Mouse (Mus musculus) liver, embryonic 12.5 days (tissue): Measurements from ENCODE around the gene Olfr764-ps1. TPM values are rescaled to one million over a fixed set of nuclear protein-coding genes. Genes with fewer than 3 reads are reported as not detected.
"Not testable (repeated sequence)": the region's sequence is repeated elsewhere in the genome, so short reads cannot be mapped to it uniquely, and the experiment has no call there.

Source experiments
- ATAC-seq: fragments of 200-750 bp; cut with Nextera tagmentation; 2 replicates; pipeline ENCODE4 v1.8.0; 2017; ENCODE audit warnings: moderate number of reproducible peaks, mild to moderate bottlenecking, moderate library complexity
- H3K27ac ChIP-seq: fragments of 300-500 bp; sonication (generic); 2 replicates; pipeline ENCODE4 v1.5.1; 2016; ENCODE audit warnings: mild to moderate bottlenecking
- H3K27me3 ChIP-seq: fragments of 300-500 bp; sonication (generic); replicated peaks from 2 replicates; pipeline ENCODE4 v1.6.1; 2016; ENCODE audit warnings: mild to moderate bottlenecking, moderate library complexity
- H3K36me3 ChIP-seq: fragments of 300-500 bp; sonication (generic); 2 replicates; pipeline ENCODE4 v1.6.1; 2016; ENCODE audit warnings: mild to moderate bottlenecking, moderate library complexity
- H3K4me1 ChIP-seq: fragments of 300-500 bp; sonication (generic); 2 replicates; pipeline ENCODE4 v1.6.1; 2016
- H3K4me2 ChIP-seq: fragments of 300-500 bp; sonication (generic); 2 replicates; pipeline ENCODE4 v1.6.1; 2016; ENCODE audit warnings: mild to moderate bottlenecking, moderate library complexity
- H3K4me3 ChIP-seq: fragments of 300-500 bp; sonication (generic); 2 replicates; pipeline ENCODE4 v1.5.1; 2016; ENCODE audit warnings: mild to moderate bottlenecking, moderate library complexity
- H3K9ac ChIP-seq: fragments of 300-500 bp; sonication (generic); 2 replicates; pipeline ENCODE4 v1.6.1; 2016; ENCODE audit warnings: mild to moderate bottlenecking, moderate library complexity
- H3K9me3 ChIP-seq: fragments of 300-500 bp; sonication (generic); replicated peaks from 2 replicates; pipeline ENCODE4 v1.6.1; 2016; ENCODE audit warnings: mild to moderate bottlenecking, moderate library complexity
- WGBS: fragments of 180-500 bp; shearing (Covaris S2); methylation state at CpG from one replicate; pipeline ENCODE4 v1.1.7; 2016; ENCODE audit not compliant: insufficient replicate concordance; 5-methylcytosine and 5-hydroxymethylcytosine counted together
- polyA plus RNA-seq: library from polyadenylated mRNA; unstranded; fragments of >200 nt; fragmentation: Nextera tagmentation; extraction: Ambion mirVana; gene quantifications from 2 replicates; pipeline ENCODE4 v1.2.1, GENCODE M21; 2016

Olfr764-ps1 gene
- polyA plus RNA-seq, 1 experiment from 2014 or later, result not detected

- no peaks in the 10 kb centered on the region for H3K9me3 ChIP-seq
- no peak for ATAC-seq
Measured at GRCm38 (mm10) chr10:128995796-128996195, 43.9 kb downstream of the Olfr764-ps1 start.

GRCm38 (mm10) chr10:128990994-128991393 lies 48.7 kb downstream of the Olfr764-ps1 start:
- H3K27me3 ChIP-seq, result no peaks in the 10 kb centered on the region
- no peak for ATAC-seq

More at GRCm38 (mm10) chr10:128995796-128996195, 43.9 kb downstream of the Olfr764-ps1 start:
- Histone ChIP-seq H3K36me3 (no peaks in the 10 kb centered on the region), H3K27me3 (no peaks in the 10 kb centered on the region), H3K4me1 (no peaks in the 10 kb centered on the region), H3K4me2 (no peak overlapping the region), H3K9ac (no peak overlapping the region), H3K27ac (no peak overlapping the region), H3K4me3 (no peak overlapping the region)
- 72% methylated on average over 1 of the region's 1 CpGs for WGBS

GRCm38 (mm10) chr10:128990129-128990850 lies 49.4 kb downstream of the Olfr764-ps1 start:
- 50% methylated on average over 7 of the region's 10 CpGs for WGBS

More at GRCm38 (mm10) chr10:128990994-128991393, 48.7 kb downstream of the Olfr764-ps1 start:
- Histone ChIP-seq H3K36me3 (no peaks in the 10 kb centered on the region), H3K27ac (no peak overlapping the region), H3K4me2 (no peak overlapping the region), H3K9me3 (no peaks in the 10 kb centered on the region), H3K4me1 (no peaks in the 10 kb centered on the region), H3K9ac (no peak overlapping the region), H3K4me3 (no peak overlapping the region)

GRCm38 (mm10) chr10:128989131-128989530 lies 50.6 kb downstream of the Olfr764-ps1 start, which contains the start of gene Olfr9:
TSS of gene Olfr9 (plus strand) at chr10:128989431.
- not testable (repeated sequence) for H3K9ac ChIP-seq, H3K27ac ChIP-seq, H3K4me3 ChIP-seq, H3K9me3 ChIP-seq, H3K4me2 ChIP-seq, H3K27me3 ChIP-seq, H3K36me3 ChIP-seq, H3K4me1 ChIP-seq, ATAC-seq
- WGBS, result 50% methylated on average over 1 of the region's 1 CpGs

More at GRCm38 (mm10) chr10:128990129-128990850, 49.4 kb downstream of the Olfr764-ps1 start:
- not testable (repeated sequence) for H3K4me3 ChIP-seq, ATAC-seq, H3K4me1 ChIP-seq, H3K4me2 ChIP-seq, H3K9ac ChIP-seq, H3K9me3 ChIP-seq, H3K27me3 ChIP-seq, H3K27ac ChIP-seq, H3K36me3 ChIP-seq

Other genes starting within 250 kb of the Olfr764-ps1 start
- gene Mmp19, start 249.0 kb downstream of the Olfr764-ps1 start, polyA plus RNA-seq, result 5.5 and 6.8 TPM in 2 replicates
- 27.9 and 29.1 TPM in 2 replicates for gene Dnajc14, start 235.8 kb downstream of the Olfr764-ps1 start, polyA plus RNA-seq
- gene Tmem198b, start 235.5 kb downstream of the Olfr764-ps1 start, polyA plus RNA-seq, result 3.7 and 3.9 TPM in 2 replicates
- gene Sarnp, start 222.6 kb downstream of the Olfr764-ps1 start, polyA plus RNA-seq, result 154 and 161 TPM in 2 replicates
- 82.5 and 85.8 TPM in 2 replicates for gene Ormdl2, start 218.3 kb downstream of the Olfr764-ps1 start, polyA plus RNA-seq
- 1.8 and 1.9 TPM in 2 replicates for gene Gdf11, start 148.2 kb downstream of the Olfr764-ps1 start, polyA plus RNA-seq
- gene Cd63, start 138.9 kb downstream of the Olfr764-ps1 start, polyA plus RNA-seq, result 127 and 129 TPM in 2 replicates
- gene Rdh5, start 117.0 kb downstream of the Olfr764-ps1 start, polyA plus RNA-seq, result 8.2 and 9.0 TPM in 2 replicates
- gene Bloc1s1, start 115.9 kb downstream of the Olfr764-ps1 start, polyA plus RNA-seq, result 82.5 and 83.0 TPM in 2 replicates
- 0.12 and 0.17 TPM in 2 replicates for gene Itga7, start 106.1 kb downstream of the Olfr764-ps1 start, polyA plus RNA-seq
- gene Mettl7b, start 78.9 kb downstream of the Olfr764-ps1 start, polyA plus RNA-seq, result not detected in 2 replicates
- not detected in 2 replicates for gene Olfr9, start 50.5 kb downstream of the Olfr764-ps1 start, polyA plus RNA-seq
- not detected in 2 replicates for gene Olfr763, start 29.1 kb downstream of the Olfr764-ps1 start, polyA plus RNA-seq
- not detected in 2 replicates for gene Olfr765, start 10.1 kb upstream of the Olfr764-ps1 start, polyA plus RNA-seq
- not detected in 2 replicates for gene Olfr766-ps1, start 29.1 kb upstream of the Olfr764-ps1 start, polyA plus RNA-seq
- not detected in 2 replicates for gene Olfr767, start 43.0 kb upstream of the Olfr764-ps1 start, polyA plus RNA-seq
- gene Olfr768, start 59.5 kb upstream of the Olfr764-ps1 start, polyA plus RNA-seq, result not detected in 2 replicates
- gene Olfr769, start 78.0 kb upstream of the Olfr764-ps1 start, polyA plus RNA-seq, result not detected in 2 replicates
- gene Olfr770, start 99.1 kb upstream of the Olfr764-ps1 start, polyA plus RNA-seq, result not detected in 2 replicates
- gene Olfr771, start 124.9 kb upstream of the Olfr764-ps1 start, polyA plus RNA-seq, result not detected in 2 replicates
- not detected in 2 replicates for gene Olfr772, start 138.0 kb upstream of the Olfr764-ps1 start, polyA plus RNA-seq
- gene Olfr773, start 147.5 kb upstream of the Olfr764-ps1 start, polyA plus RNA-seq, result not detected in 2 replicates
- not detected in 2 replicates for gene Olfr774, start 196.3 kb upstream of the Olfr764-ps1 start, polyA plus RNA-seq
- gene Olfr775, start 208.5 kb upstream of the Olfr764-ps1 start, polyA plus RNA-seq, result not detected in 2 replicates
- gene Olfr776, start 219.2 kb upstream of the Olfr764-ps1 start, polyA plus RNA-seq, result not detected in 2 replicates
- not detected in 2 replicates for gene Olfr777, start 231.6 kb upstream of the Olfr764-ps1 start, polyA plus RNA-seq